Comparison of ENCODE assay signal across 9 mouse cellular contexts in genomic region chr8:89044511-89045217, GRCm38 (mm10). TPM values are rescaled to one million over a fixed set of nuclear protein-coding genes. Genes with fewer than 3 reads are reported as not detected.
A peak's percentile ranks its signal among the peaks of the same experiment; 100 is the strongest.
DNase-seq lines count a peak whose midpoint lies in the region; ATAC-seq lines count a peak whose summit lies in the region.
"Had no signal": no experiment of that assay in that cellular context is flagged by ENCODE, and none has a peak within 500 bp of the region (broad histone marks: within the 10 kb centered on the region; RNA-seq: fewer than 3 reads in every experiment).

No protein-coding gene starts in this region.

- H3K4me2 ChIP-seq in hindbrain, embryonic 15.5 days: peak overlapping the region; percentile 69
- H3K4me2 ChIP-seq in liver, embryonic 16.5 days (ENCODE audit: low read depth, low read length): peak overlapping the region; percentile 54

- H3K4me3 ChIP-seq in hindbrain, embryonic 15.5 days: peak overlapping the region; percentile 50
- H3K4me3 ChIP-seq in liver, embryonic 16.5 days (ENCODE audit: low read depth, low read length): peak overlapping the region; percentile 57; the same call in 1 of the 2 replicates

- no peak for ATAC-seq in hindbrain, embryonic 15.5 days (ENCODE audit: low FRiP score, low read depth)
- ATAC-seq in liver, embryonic 16.5 days (ENCODE audit: low read depth): no peak
- ATAC-seq in CD4-positive, CD25-positive, alpha-beta regulatory T cell, adult 4 months: no peak

- H3K4me1 ChIP-seq in hindbrain, embryonic 15.5 days (replicated peaks): peaks cover 45% of the 10 kb centered on the region
- no peaks in the 10 kb centered on the region for H3K4me1 ChIP-seq in liver, embryonic 16.5 days (ENCODE audit: control insufficient read depth, low read depth, low read length)

- under 1% methylated on average over 31 of the region's 31 CpGs for WGBS in hindbrain, embryonic 15.5 days
- WGBS in liver, embryonic 16.5 days (ENCODE audit: insufficient replicate concordance): 2% methylated on average over 31 of the region's 31 CpGs

- H3K9me3 ChIP-seq in hindbrain, embryonic 15.5 days: no peaks in the 10 kb centered on the region
- H3K9me3 ChIP-seq in liver, embryonic 16.5 days (replicated peaks; ENCODE audit: control insufficient read depth, low read length): no peaks in the 10 kb centered on the region

- H3K27ac ChIP-seq in hindbrain, embryonic 15.5 days (replicated peaks): peak overlapping the region; percentile 83
- H3K27ac ChIP-seq in liver, embryonic 16.5 days (ENCODE audit: low read length): no peak overlapping the region
- H3K27ac ChIP-seq: macrophage had no signal

- peaks cover 36% of the 10 kb centered on the region for H3K27me3 ChIP-seq in hindbrain, embryonic 15.5 days
- peaks cover 83% of the 10 kb centered on the region for H3K27me3 ChIP-seq in liver, embryonic 16.5 days (ENCODE audit: control insufficient read depth, insufficient read depth, low read depth, low read length)

- H3K36me3 ChIP-seq in hindbrain, embryonic 15.5 days: no peaks in the 10 kb centered on the region
- H3K36me3 ChIP-seq in liver, embryonic 16.5 days (ENCODE audit: control insufficient read depth, insufficient read depth): no peaks in the 10 kb centered on the region

- DNase-seq in ES-CJ7 (ENCODE audit: low read depth, low spot score): peak; percentile 64
- DNase-seq in embryo, embryonic 10 days (ENCODE audit: low spot score): peak; percentile 44
- DNase-seq in spleen, postnatal 4 days (ENCODE audit: low spot score in 2 of 2): no peak
- no peak for DNase-seq in adrenal gland, postnatal 36 days
- no peak for DNase-seq in lung, postnatal 14 days

- H3K9ac ChIP-seq in hindbrain, embryonic 15.5 days: 0 out of 2 replicates have a peak overlapping the region, but pooled peaks have one; percentile 6
- no peak overlapping the region for H3K9ac ChIP-seq in liver, embryonic 16.5 days (ENCODE audit: low read depth, low read length)

RNA-seq across cellular contexts. Expression of gene Sall1, which starts 0.7 kb away (rescaled TPM):
- 6.0 and 8.1 TPM in 2 replicates for polyA plus RNA-seq in hindbrain, embryonic 15.5 days (2015; fragmentation: Nextera tagmentation; extraction: Ambion mirVana)
- 1.3 TPM in 2 replicates for polyA plus RNA-seq in liver, embryonic 16.5 days (2015; fragmentation: Nextera tagmentation; extraction: Ambion mirVana)
- not detected for total RNA-seq in adrenal gland, postnatal 36 days (2021)
- polyA plus RNA-seq in CD4-positive, CD25-positive, alpha-beta regulatory T cell, adult 4 months (2017; shearing (Covaris generic)): not detected
- polyA plus RNA-seq: macrophage had no signal

Comparison
In these comparisons a context has a peak if more than half of its experiments do, and no peak if none do; other contexts are left out.
1. DNase-seq: peak in ES-CJ7 (single experiment) and embryo, embryonic 10 days (single experiment); none in spleen, postnatal 4 days (0 of 2), adrenal gland, postnatal 36 days (0 of 2) and lung, postnatal 14 days (single experiment).